Mouse (Mus musculus): ENCODE measurements around the gene Pigk.

- no peak for TF ChIP-seq POLR2A (IDR thresholded peaks at IDR 0.05; ENCODE audit: low read depth, low read length)
- TF ChIP-seq CTCF (IDR thresholded peaks at IDR 0.05; ENCODE audit: borderline replicate concordance, insufficient read depth, low read length), result no peak
Measured at GRCm38 (mm10) chr3:153016355-153016754, 302.5 kb downstream of the Pigk start.
